Mouse (Mus musculus): ENCODE data around the gene Atp6v0c.
A peak's percentile ranks its signal among the peaks of the same experiment; 100 is the strongest.

The Atp6v0c gene

DNA sequence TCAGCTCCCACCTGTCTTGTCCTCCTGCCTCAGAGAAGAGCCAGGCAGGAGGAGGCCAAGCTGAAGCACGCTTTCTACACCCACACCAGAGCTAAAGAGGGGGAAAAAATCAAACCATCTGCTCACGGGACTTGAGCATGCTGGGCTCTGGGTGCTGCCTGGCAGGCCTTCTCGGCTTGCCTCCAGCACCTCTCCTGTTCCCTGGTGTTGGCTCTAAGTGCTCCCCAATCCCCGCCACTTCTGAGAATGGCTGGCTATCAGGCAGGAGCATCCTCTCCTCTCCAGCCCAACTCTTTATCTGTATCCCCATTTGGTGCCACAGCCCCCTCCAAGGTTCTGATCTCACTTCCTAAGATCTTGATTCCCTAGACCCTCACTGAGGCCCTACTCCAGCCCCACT is 29.8 kb upstream of the Atp6v0c start:
- DNase-seq (ENCODE audit: low read depth), result no peak

DNA sequence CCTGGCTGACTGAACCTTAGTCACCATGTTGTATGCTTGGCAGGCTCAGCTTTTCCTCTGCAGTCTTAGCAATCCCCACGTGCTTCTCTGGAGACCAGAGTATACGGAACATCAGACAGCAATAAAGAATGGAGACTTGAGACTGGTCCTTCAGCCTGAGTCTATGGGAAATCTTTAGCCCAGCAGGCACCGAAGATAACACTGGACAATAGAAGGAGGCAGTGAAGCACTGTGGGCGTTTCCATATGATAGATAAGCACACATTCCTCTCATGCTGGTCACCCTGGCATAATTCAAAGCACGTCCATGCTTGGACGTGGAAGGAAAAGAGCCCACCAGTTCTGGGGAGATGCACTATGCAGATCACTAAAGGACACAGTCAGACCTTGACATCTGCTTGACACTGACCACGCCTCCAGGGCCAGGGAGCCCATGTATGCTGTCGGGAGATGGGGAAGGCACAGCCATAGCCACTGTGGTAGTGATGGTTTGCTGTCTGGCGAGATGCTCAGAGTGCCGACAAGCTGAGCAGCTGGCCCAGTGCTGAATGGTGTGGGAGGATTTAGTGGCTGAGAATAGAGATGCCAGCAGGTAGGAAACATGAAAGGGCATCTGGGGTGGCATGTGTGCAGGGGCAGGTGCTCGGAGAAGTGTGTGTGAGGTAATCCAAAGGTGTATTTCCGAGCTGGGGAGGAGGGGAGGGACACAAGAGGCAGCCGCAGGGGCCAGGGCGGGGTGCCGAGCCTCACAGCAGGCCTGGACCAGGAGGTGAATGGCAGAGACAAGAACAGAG is 27.7 kb upstream of the Atp6v0c start:
- DNase-seq (ENCODE audit: low read depth), result no peak

DNA sequence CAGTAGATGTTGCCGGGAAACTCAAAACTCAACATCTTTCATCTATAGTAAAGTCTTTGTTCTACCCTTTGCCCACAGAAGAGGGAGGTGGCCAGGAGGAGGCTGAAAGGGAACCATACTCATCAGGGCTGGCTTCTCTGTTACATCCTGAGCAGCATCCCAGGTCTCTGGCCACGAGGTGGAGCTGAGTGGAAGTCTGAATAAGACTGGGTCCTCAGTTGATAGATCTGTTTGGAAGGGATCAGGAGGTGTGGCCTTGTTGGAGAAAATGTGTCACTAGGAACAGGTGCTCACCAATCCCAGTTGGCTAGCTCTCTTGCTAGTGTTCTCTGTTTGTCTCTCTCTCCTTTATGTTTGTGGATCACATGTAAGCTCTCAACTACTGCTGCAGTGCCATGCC is 25.8 kb upstream of the Atp6v0c start:
- DNase-seq (ENCODE audit: low read depth), result no peak

DNA sequence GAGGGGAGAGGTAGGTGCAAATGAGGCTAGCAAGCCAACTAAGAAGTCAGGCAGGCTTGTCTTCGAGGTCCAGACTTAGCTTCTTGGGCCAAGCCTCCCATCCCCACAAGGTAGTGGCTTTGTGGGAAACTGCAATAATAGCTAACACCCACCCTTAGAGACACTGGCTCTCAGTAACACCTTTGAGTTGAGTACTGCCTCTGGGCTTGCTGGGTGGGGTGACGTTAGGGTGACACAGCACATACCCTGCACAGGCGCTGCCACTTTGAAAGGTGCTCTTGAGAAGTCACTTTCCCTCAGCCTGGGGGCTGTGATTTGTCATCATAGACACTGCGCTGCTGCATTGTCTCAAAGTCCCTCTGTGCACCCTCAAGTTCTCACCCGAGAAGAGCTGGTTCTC is 24.3 kb upstream of the Atp6v0c start:
- DNase-seq (ENCODE audit: low read depth), result no peak

DNA sequence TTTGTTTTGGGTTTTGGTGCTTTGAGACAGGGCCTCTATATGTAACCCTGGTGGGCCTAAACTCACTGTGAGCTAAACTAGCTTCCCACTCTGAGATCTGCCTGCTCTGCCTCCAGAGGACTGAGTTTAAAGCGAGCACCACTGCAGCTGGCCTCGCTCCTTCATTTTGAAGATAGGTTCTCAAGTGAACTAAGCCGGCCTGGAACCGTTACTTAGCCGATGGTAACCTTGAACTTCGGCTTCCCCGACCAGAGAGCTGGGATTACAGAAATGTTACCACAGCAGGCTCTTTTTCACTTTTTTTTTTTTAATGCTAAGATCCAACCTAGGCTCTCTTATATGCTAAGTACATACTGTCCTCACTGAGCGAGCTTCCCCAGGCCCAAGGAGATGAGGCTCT is 23.8 kb upstream of the Atp6v0c start:
- no peak for DNase-seq (ENCODE audit: low read depth)

DNA sequence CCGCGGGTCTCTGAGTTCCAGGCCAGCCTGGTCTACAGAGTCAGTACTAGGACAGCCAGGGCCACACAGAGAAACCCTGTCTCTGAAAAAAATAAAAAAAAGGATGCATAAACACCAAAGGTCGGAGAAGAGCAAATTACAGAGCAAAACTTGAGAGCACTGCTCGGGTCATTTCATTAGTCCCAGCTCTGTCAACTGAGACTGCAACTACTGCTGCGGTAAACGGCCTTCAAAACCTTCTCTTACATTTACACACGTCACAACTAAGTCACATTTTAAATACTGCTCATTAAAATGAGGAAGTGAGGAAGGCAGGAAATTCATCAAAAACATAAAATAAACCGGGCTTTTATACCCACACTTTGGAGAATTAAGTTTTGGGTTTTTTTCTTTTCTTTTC is 23.3 kb upstream of the Atp6v0c start:
- no peak for DNase-seq (ENCODE audit: low read depth)

DNA sequence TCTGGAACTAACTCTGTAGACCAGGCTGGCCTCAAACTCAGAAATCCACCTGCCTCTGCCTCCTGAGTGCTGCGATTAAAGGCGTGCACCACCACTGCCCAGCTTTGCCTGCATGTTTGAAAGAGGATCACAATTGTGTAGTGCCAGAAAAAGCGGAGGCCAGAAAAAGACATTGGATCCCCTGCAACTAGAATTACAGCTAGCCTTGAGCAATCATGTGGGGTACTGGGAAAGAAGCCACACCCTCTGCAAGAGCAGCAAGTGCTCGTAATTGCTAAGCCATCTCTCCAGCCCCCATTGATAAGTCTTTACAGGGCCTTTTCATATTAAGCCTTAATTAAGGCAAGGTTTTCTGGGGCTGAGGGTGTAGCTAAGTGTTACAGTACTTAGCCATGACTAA is 22.0 kb upstream of the Atp6v0c start:
- no peak for DNase-seq (ENCODE audit: low read depth)

DNA sequence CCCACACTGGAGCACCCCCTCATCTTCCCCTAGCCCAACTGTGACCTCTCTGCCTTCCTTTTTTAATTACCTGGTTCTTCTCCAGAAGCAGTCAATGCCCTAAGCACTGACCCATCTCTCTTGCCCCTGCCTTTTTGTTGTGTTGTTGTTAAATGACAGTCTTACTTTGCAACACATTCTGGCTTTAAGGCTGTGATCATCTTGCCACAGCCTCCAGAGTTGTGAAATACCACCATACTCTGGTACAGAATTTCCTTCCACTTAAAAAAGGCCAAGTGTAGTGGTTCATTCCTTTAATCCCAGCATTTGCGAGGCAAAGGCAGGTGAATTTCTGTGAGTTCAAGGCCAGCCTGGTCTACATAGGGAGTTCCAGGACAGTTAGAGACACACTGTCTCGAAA is 21.4 kb upstream of the Atp6v0c start:
- DNase-seq (ENCODE audit: low read depth), result no peak

DNA sequence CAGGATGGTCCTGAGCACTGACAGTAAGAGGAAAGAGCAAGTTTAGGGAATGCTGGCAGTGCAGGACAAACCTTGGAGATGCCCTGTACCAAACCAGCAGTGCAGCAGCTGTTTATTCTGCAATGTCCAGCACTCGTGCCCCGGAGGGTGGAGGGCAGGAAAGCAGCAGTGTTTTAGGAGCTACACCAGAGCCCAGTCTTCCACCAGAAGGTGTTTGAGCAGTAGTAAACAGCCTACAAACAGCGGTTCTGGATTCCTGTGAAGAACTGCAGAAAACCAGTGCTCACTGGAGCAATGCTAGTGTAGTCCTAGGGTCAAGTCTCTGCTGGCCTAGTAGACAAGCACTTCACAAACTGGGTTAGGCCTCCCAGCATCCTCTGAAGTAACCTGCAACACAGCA is 4.8 kb upstream of the Atp6v0c start:
- DNase-seq (ENCODE audit: low read depth), result no peak

DNA sequence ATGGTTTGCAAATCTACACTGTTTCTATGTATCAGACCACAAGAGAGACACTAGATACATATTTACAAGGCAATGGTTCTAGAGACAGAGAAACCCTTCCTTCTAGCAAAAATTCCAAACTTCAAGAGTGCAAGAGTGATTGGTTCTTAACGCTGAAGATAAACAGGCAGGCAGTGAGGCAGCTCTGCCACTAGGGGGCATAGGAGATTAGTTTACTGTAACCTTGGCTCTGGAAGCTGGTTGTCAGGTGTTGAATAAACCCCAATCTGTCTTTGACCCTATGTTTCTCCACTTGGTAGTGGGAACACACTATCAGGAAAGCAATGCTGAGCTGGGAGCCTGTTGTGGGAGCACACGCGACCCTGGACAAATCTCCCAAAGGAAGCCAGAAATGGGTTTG is 3.9 kb upstream of the Atp6v0c start:
- peak; percentile 89 for DNase-seq (ENCODE audit: low read depth)

DNA sequence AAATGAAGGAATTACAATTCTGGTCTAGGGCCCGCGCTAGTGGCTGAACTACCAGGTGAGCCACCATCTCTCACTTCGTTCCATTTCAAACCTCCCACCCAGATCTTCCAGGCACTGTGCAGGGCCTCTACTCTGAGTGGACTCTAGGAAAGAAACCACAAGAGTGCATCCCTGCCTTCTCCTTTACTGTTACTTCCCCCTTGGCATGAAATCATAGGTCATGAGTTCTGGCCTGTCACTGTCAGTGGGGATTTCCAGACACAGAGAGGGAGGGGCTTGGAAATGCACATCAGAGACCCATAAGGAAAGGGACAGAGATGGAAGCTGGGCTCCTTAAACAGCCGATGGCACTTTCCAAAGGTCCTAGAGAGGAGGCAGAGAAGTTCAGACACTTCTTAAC is 2.2 kb upstream of the Atp6v0c start:
- DNase-seq (ENCODE audit: low read depth), result peak; percentile 29

DNA sequence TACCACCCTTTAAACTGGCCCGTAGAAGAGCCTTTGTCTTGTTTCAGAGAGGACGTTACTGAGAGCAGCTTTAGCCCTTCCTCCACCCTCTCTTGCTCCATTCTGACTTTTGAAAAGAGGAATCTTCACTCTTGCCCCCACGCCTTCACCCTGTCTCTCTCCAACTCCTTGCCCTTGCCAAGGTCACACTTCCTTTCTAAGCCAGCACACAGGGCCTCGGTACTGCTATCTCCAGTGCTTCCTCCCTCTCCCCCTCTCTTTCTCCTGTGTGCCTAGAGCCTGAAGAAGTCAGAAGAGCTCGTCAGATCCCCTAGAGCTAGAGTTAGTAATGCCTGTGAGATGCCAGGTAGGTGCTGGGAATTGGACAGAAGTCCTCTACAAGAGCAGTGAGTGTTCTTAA is 1.2 kb upstream of the Atp6v0c start:
- DNase-seq (ENCODE audit: low read depth), result peak; percentile 21

DNA sequence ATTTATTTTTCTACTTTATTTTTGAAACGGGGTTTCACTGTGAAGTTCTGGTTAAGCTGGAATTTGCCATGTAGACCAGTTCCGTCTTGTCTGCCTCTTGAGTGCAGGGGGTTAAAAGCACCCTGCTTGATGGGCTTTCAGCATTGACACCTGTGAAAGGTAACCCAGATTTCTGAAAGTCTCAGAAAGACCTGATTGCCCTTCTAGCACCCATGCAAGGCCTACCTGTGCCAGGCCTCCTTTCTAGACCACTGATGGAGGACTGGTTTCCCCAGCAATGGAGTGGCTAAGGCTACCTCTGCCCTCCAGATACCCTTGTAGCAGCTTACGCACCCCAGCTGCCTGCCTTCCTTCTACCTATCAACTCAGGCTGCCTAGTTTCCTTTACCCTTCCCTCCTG is 623 bp upstream of the Atp6v0c start:
- peak; percentile 29 for DNase-seq (ENCODE audit: low read depth)

DNA sequence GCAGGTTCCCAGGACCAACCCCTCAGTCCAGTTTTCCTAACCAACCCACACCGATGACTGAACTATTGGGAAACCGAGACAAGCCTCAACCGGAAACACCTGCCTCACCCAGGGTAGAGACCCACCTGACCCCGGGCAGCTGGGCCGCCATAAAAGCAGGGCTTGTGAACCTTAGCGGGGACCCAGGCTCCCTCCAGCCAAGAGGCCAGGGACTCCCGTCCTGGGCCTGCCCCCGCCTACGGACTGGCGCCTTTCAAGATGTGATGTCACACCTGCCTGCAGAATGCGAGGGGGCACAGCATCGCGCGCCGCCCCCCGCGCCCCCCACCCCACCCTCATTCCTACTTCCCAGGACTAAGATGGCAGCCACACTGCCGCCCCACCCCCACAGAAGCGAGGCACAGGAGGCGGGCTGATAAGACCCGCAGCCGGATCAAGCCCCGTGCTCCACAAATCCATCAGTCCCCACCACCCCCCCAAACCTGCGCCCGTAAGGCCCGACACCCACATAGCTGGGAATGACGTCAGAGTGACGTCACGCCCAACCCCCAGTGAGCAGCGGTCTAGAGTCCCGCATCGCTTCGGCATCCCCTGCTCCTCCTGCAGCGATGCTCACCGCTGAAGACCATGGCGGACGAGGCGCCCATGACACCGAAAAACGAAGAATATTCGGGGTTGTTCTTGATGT is 768 bp downstream of the Atp6v0c start:
- DNase-seq (ENCODE audit: low read depth), result peak; percentile 93

DNA sequence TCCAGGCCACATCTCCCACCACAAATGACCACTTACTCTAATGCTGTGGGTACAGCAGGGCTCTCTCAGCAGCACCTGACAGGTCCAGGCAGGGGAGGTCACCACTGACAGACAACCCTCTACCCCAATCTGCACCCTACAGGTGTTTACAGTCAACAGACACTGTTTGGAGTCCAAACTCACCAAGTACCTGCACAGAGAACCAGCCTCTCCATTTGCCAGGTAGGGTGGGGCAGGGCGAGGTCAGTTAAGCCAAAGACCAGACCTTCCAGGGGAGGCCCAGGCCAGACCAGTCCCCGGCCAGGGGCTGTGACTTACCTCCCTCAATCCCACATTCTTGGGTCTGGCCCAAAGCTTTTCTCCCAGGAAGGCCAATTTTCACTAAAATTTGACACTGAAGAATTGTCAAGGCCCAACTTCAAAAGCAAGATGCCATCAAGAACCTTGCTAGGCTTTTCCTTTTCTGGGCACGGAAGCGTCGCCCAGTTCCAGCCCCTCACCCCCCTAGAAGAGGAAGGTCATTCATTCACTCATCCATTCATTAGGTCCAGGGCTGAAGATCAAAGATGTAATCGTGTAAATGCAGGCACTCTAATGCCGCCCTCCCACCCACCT is 1.5 kb downstream of the Atp6v0c start:
- DNase-seq (ENCODE audit: low read depth), result no peak

DNA sequence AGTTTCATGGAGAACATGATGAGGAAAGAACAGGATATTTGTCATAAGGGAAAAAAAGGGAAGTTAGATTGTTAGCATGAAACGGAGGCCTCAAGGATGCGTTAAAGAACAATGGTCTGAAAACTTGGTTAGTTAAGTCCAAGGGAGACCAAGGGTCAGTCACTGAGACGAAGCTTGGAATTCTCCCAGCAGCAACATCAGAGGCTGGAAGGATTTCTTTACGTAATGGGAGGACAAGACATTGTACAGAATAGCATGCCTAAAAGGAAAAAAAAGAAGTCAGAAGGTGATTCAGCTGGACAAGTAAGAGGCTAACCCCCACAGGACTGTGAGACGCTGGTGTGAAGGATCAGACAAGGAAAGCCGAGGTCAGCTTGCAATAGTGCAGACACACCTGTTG is 2.4 kb downstream of the Atp6v0c start:
- no peak for DNase-seq (ENCODE audit: low read depth)

DNA sequence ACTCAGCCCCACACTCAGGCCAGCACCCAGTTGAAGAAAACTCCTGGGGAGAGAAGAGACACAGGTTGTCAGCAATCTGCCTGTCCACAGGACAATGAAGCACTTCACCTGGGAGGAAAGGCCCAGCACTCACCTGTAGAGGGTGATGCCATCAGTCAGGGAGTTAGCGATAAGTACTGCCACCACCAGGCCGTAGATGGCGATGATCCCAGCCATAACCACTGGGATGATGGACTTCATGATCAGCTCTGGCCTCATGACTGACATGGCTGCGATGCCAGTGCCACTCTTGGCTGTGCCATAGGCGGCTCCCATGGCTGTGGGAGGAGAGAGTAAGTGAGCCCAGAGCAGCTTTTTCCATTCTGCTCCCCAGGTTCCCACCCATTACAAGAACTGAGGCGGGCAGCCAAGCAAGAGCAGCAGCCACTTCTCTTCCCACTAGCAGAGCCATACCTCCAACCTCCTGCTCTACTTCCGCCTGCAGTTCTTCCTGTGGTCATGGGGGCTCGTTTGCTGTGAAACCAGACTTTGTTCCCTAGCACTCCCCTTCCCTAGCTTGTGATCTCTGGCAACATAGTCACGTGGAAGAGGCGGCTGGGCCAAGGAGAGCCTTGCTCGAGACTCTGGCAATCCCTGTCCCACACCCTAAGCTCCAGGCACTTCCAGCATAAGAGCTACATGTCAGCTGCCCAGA is 4.8 kb downstream of the Atp6v0c start:
- DNase-seq (ENCODE audit: low read depth), result peak; percentile 30

DNA sequence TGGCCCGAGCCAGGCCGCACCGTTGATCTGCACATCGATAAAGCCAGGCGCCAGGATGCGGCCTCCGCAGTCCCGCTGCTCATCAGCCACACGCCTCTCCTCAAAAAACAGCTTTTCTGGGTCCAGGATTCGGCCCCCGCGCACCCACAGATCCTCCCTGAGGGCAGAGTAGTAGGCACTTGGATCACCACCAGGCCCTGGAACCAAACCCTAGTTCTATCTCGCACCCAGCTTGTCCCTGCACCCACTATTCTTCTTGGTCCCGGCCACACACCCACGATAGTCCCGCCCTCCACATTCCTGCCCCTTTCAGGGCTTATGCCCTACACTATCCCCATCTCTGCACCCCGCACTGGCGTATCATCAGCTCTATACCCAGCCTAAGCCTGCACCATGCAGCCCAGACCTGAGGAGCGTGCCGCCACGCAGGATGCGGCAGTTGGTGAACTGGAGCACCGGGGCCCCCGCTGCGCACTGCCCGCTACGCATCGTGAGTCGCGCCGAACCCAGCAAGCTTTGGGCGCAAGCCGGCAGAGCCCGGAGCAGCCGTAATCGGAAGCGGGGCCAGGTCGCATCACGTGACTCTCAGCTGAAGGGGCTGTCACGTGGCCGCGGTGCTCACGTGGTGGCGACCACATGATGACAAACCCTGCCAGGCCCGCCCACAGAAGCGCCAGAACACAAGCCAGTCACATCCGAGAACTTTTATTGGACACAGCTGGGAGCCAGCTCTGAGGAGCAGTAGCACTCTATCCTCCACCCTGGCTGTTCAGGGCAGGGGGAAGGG is 6.1 kb downstream of the Atp6v0c start, which contains the start of gene Amdhd2:
Amdhd2 (minus strand) TSS at position 591 of the 787 bp plus-strand sequence.
- DNase-seq (ENCODE audit: low read depth), result peak; percentile 98

DNA sequence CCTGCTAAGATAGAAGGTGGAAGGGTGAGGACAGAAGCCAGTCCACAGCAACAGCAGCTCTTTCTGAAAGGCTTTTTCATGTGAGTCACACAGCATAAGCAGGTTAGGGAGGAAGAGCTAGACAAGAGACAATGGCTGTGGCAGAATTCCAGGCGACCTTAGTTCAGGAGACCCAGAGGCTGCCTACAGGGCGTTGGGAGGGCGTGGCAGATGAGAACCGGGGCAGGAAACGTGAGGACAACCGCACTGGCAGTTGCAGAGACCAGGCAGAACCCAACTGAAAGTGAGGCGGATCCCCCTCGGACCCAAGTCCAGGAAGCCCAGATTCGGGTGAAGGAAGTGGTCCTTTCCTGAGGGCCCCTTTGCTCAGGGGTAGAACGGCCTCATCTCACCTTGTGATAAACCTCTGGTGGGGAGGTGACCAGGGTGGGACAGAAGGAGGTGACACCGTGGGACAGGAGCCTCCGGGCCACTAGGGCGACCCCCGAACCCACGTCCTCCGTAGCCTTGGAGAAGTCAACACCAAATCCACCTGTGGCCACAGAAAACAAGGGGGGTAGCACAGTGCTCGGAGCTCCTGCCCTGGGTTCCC is 6.8 kb downstream of the Atp6v0c start:
- peak; percentile 37 for DNase-seq (ENCODE audit: low read depth)

DNA sequence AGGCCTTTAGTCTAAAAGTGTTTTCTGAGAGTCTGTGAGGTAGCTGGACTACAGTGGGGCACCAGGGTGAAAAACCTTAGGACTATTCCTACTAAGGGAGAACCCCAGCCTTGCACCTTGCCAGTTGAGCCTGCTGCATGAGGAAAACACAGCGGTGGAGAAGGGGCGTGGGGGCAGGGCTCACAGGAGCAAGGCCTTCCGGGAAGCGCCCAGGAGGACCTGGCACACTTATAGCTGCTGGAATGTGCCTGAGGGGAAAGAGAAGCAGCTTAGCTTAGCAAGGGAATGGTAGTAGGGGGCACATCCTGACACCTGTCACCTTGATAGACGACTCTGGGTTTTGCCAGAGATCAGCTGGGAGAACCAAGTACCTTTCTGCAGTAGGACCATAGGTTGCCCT is 8.0 kb downstream of the Atp6v0c start:
- DNase-seq (ENCODE audit: low read depth), result no peak

DNA sequence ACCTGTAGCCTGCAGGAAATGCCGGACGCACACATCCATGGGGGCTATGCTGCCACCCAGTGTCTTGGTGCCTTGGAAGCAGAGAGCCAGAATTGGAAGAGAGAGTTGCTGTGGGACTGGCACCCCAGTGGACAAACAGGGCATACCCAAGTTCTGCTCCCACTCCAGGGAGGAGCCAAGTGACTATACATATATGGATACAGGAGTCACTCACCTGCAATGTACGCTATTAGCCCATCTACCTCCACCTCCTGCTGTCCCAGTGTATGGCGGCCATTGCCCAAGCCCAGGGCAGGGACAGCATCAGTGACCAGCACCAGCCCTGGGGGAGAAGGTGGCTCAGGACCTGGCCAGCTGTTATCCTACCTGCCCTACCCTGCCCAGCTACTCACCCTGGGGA is 12.0 kb downstream of the Atp6v0c start:
- no peak for DNase-seq (ENCODE audit: low read depth)
